Mouse (Mus musculus) erythroblast, embryonic 14.5 days (primary cell): ENCODE data around the gene Ap5z1.

Experiments
- GATA1 ChIP-seq: IDR thresholded peaks from 2 replicates; pipeline ENCODE4 v1.6.1; 2012; ENCODE audit warnings: low read length, inconsistent platforms, mixed read lengths
- TAL1 ChIP-seq: IDR thresholded peaks from 3 replicates; pipeline ENCODE4 v1.6.1; 2012; ENCODE audit warnings: low read length, inconsistent platforms, mixed read lengths

DNA sequence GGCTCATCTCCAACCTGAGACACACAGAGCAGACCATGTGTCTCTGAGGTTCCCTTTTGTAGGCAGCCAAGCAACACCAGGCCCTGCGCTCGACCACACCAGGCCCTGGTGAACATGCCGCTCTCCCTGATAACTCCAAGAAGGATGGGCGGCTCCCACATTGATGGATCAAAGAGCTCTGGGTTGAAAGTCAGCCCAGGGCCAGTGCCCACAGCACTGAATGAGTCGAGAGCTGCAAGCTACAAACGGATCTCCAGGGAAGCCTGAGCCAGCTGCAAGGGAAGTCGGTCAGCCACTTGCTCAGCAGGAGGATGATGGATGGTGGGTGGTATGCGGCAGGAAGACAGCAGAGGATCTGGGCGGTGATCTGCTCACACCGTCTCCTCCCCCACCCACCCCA is 6.4 kb upstream of the Ap5z1 start:
- TF ChIP-seq TAL1 = no peak
- TF ChIP-seq GATA1 = no peak
